Mouse (Mus musculus) colon, adult 2 months (tissue): ENCODE results near the gene H2al1f. TPM values are rescaled to one million over a fixed set of nuclear protein-coding genes. Genes with fewer than 3 reads are reported as not detected.

Experiments used
- polyA plus RNA-seq: library from polyadenylated mRNA; depleted of rRNA; stranded (reverse); fragments of >200 nt; gene quantifications from 2 replicates; pipeline ENCODE4 v1.2.3, GENCODE M21; 2012; rRNA removed

The H2al1f gene
- not detected in 2 replicates for polyA plus RNA-seq

DNA sequence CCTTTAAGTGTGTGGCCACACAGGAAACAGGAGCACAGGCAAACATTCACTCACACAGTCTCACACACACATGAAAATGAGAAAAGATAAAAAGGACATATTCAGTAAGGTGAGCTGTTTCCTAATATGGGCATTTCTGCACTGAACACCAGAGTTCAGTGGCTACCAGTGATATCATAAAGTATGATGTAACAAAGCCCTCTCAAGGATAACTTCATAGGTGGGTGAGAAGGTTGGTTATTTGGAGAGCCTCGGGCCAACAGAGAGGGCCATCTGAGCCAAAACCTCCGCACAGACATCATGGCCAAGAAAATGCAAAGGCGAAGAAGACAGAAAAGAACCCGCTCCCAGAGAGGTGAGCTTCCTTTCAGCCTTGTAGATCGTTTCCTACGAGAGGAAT is at the start of gene H2al1f:
H2al1f (plus strand) TSS at position 301 of the 400 bp plus-strand sequence.

DNA sequence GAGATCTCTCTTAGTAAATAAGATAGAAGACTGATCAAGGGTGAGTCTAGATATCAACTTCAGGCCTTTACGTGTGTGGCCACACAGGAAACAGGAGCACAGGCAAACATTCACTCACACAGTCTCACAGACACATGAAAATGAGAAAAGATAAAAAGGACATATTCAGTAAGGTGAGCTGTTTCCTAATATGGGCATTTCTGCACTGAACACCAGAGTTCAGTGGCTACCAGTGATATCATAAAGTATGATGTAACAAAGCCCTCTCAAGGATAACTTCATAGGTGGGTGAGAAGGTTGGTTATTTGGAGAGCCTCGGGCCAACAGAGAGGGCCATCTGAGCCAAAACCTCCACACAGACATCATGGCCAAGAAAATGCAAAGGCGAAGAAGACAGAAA is 16.0 kb upstream of the H2al1f start, which contains the start of gene H2al1a:
H2al1a (plus strand) TSS at position 301 of the 400 bp plus-strand sequence.

DNA sequence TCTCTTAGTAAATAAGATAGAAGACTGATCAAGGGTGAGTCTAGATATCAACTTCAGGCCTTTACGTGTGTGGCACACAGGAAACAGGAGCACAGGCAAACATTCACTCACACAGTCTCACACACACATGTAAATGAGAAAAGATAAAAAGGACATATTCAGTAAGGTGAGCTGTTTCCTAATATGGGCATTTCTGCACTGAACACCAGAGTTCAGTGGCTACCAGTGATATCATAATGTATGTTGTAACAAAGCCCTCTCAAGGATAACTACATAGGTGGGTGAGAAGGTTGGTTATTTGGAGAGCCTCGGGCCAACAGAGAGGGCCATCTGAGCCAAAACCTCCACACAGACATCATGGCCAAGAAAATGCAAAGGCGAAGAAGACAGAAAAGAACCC is 12.8 kb upstream of the H2al1f start, which contains the start of gene H2al1b:
H2al1b (plus strand) TSS at position 301 of the 400 bp plus-strand sequence.

DNA sequence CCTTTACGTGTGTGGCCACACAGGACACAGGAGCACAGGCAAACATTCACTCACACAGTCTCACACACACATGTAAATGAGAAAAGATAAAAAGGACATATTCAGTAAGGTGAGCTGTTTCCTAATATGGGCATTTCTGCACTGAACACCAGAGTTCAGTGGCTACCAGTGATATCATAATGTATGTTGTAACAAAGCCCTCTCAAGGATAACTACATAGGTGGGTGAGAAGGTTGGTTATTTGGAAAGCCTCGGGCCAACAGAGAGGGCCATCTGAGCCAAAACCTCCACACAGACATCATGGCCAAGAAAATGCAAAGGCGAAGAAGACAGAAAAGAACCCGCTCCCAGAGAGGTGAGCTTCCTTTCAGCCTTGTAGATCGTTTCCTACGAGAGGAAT is 9.6 kb upstream of the H2al1f start, which contains the start of gene H2al1c:
H2al1c (plus strand) TSS at position 301 of the 400 bp plus-strand sequence.

DNA sequence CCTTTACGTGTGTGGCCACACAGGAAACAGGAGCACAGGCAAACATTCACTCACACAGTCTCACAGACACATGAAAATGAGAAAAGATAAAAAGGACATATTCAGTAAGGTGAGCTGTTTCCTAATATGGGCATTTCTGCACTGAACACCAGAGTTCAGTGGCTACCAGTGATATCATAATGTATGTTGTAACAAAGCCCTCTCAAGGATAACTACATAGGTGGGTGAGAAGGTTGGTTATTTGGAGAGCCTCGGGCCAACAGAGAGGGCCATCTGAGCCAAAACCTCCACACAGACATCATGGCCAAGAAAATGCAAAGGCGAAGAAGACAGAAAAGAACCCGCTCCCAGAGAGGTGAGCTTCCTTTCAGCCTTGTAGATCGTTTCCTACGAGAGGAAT is 6.4 kb upstream of the H2al1f start, which contains the start of gene H2al1d:
H2al1d (plus strand) TSS at position 301 of the 400 bp plus-strand sequence.

DNA sequence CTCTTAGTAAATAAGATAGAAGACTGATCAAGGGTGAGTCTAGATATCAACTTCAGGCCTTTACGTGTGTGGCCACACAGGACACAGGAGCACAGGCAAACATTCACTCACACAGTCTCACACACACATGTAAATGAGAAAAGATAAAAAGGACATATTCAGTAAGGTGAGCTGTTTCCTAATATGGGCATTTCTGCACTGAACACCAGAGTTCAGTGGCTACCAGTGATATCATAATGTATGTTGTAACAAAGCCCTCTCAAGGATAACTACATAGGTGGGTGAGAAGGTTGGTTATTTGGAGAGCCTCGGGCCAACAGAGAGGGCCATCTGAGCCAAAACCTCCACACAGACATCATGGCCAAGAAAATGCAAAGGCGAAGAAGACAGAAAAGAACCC is 3.3 kb upstream of the H2al1f start, which contains the start of gene H2al1e:
H2al1e (plus strand) TSS at position 301 of the 400 bp plus-strand sequence.

DNA sequence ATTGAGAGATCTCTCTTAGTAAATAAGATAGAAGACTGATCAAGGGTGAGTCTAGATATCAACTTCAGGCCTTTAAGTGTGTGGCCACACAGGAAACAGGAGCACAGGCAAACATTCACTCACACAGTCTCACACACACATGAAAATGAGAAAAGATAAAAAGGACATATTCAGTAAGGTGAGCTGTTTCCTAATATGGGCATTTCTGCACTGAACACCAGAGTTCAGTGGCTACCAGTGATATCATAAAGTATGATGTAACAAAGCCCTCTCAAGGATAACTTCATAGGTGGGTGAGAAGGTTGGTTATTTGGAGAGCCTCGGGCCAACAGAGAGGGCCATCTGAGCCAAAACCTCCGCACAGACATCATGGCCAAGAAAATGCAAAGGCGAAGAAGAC is 3.0 kb downstream of the H2al1f start, which contains the start of gene H2al1g:
H2al1g (plus strand) TSS at position 301 of the 400 bp plus-strand sequence.

DNA sequence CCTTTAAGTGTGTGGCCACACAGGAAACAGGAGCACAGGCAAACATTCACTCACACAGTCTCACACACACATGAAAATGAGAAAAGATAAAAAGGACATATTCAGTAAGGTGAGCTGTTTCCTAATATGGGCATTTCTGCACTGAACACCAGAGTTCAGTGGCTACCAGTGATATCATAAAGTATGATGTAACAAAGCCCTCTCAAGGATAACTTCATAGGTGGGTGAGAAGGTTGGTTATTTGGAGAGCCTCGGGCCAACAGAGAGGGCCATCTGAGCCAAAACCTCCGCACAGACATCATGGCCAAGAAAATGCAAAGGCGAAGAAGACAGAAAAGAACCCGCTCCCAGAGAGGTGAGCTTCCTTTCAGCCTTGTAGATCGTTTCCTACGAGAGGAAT is 6.2 kb downstream of the H2al1f start, which contains the start of gene H2al1h:
H2al1h (plus strand) TSS at position 301 of the 400 bp plus-strand sequence.

DNA sequence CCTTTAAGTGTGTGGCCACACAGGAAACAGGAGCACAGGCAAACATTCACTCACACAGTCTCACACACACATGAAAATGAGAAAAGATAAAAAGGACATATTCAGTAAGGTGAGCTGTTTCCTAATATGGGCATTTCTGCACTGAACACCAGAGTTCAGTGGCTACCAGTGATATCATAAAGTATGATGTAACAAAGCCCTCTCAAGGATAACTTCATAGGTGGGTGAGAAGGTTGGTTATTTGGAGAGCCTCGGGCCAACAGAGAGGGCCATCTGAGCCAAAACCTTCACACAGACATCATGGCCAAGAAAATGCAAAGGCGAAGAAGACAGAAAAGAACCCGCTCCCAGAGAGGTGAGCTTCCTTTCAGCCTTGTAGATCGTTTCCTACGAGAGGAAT is 9.4 kb downstream of the H2al1f start, which contains the start of gene H2al1i:
H2al1i (plus strand) TSS at position 301 of the 400 bp plus-strand sequence.

DNA sequence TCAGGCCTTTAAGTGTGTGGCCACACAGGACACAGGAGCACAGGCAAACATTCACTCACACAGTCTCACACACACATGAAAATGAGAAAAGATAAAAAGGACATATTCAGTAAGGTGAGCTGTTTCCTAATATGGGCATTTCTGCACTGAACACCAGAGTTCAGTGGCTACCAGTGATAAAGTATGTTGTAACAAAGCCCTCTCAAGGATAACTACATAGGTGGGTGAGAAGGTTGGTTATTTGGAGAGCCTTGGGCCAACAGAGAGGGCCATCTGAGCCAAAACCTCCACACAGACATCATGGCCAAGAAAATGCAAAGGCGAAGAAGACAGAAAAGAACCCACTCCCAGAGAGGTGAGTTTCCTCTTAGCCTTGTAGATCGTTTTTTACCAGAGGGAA is 12.6 kb downstream of the H2al1f start, which contains the start of gene H2al1j:
H2al1j (plus strand) TSS at position 301 of the 400 bp plus-strand sequence.

Other genes with a start within 250 kb of the H2al1f start
- gene H2al1a, start 15.9 kb upstream of the H2al1f start, polyA plus RNA-seq: not detected in 2 replicates
- gene H2al1b, start 12.7 kb upstream of the H2al1f start, polyA plus RNA-seq: not detected in 2 replicates
- gene H2al1c, start 9.5 kb upstream of the H2al1f start, polyA plus RNA-seq: not detected in 2 replicates
- gene H2al1d, start 6.3 kb upstream of the H2al1f start, polyA plus RNA-seq: not detected in 2 replicates
- not detected in 2 replicates for gene H2al1e, start 3.2 kb upstream of the H2al1f start, polyA plus RNA-seq
- not detected in 2 replicates for gene H2al1g, start 3.1 kb downstream of the H2al1f start, polyA plus RNA-seq
- not detected in 2 replicates for gene H2al1h, start 6.3 kb downstream of the H2al1f start, polyA plus RNA-seq
- gene H2al1i, start 9.5 kb downstream of the H2al1f start, polyA plus RNA-seq: not detected in 2 replicates
- gene H2al1j, start 12.7 kb downstream of the H2al1f start, polyA plus RNA-seq: not detected in 2 replicates